Mouse (Mus musculus) kidney, postnatal 14 days (tissue): ENCODE measurements around the gene Cox6a1.
"Not testable (repeated sequence)": the region's sequence is repeated elsewhere in the genome, so short reads cannot be mapped to it uniquely, and the experiment has no call there.

Experiments
- DNase-seq: peaks from one replicate; pipeline ENCODE4 v3.0.0; 2022; ENCODE audit warnings: mixed read lengths

Gene Cox6a1

DNA sequence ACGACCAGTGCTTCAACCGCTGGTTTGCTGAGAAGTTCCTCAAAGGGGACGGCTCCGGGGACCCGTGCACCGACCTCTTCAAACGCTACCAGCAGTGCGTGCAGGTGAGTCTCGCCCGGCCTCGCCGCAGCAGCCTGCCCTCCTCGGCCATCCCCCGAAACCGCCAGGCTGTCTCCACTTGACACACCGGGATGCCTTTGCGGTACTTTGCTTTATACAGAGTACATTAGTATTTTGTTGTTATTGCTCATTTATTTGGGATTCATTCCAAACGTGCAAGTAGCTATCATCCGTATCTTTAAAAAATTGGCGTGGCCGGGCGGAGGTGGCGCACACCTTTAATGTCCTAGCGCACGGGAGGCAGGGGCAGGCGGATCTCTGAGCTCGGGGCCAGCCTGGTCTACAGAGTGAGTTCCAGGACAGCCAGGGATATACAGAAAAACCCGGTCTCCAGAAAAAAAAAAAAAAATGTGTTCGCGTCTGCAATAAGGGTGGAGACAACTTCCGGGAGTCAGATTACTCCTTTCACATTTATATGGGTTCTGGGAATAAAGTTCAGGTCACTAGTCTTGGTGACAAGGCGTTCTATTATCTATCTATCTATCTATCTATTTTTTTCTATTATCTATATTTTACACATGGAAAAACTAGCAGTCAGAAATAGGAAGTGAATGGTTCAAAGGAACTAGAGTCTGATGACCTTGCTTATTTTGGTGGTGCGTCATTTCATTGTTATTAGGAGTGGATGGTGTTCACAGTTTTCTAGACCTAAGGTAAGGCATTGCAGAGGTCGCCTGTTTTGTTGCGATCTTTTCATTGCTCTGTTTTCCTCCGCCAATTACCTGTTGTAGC is 7.2 kb downstream of the Cox6a1 start:
- no peak for DNase-seq

DNA sequence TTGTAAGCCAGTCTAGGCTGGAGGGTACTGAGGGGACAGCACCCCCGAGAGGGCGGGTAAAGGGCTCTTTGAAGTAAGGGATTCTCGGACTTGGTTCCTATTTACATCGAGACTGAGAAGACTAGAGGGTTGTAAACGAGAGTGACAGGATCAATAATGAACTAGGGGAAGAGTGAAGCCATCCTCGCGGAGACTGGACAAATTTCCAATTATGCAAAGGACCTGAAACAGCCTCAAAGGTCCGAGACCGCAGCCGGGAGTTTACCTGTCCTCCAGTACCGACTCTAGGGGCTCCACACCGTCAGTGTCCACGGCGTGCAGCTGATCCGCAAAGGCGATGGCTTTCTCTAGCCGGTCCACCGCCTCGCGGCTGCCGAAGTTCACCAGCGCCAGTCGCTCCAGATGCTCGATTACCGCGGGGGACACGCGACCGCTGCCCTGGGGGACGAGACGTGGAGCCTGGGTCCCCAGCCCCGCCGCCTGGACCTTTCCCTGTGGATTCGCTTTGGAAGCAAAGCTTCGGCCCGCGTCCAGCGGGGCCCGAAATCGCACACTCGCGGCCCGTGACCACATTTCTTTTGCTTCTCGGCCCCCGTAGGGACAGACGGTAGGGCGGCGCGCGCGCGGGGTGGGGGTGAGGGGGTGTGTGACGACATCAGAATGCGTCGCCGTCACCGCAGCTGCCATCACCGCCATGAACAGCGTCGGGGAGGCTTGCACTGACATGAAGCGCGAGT is 8.0 kb downstream of the Cox6a1 start, which contains the start of the genes Gatc and Triap1:
Gene Gatc, minus strand, starts transcription at position 602 of the 737 bp plus-strand sequence.
Gene Triap1, plus strand, starts transcription at position 649 of the 737 bp plus-strand sequence.
- DNase-seq: peak; percentile 92

DNA sequence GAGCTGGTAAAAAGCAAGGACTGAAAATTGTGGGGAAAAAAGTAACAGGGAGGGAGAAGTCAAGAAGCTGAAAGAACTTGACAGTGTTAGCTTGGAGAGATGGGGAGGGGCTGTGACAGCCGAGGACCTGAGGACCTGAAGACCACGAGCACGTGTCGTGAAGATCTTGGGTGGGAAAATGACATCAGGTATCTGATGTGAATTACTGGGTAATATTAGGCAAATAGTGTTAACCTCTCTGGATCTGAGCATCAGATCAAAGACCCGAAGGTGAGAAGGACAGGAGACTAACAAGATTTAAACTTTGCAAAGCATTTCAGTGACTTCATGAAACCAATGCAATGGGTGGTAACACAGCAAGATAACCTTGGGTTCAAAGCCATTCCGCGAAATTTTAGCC is 8.8 kb downstream of the Cox6a1 start:
- DNase-seq: no peak

DNA sequence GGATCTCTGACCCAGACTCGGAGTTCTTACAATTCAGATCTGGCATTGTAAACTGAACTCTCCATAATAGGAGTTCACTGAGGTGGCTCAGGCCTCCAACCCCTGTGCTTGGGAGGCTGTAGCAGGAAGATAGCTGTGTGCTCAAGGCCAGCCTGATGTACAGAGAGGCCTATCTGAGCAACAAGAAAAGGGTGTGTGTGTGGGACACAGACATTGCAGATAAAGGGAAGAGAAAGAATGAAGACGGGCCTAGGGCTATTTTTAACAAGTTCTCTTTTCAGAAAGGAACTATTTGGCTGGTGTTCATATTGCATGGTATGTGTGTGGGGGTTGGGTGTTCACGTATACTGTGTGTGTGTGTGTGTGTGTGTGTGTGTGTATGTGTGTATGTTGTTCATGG is 15.2 kb downstream of the Cox6a1 start:
- DNase-seq: no peak

DNA sequence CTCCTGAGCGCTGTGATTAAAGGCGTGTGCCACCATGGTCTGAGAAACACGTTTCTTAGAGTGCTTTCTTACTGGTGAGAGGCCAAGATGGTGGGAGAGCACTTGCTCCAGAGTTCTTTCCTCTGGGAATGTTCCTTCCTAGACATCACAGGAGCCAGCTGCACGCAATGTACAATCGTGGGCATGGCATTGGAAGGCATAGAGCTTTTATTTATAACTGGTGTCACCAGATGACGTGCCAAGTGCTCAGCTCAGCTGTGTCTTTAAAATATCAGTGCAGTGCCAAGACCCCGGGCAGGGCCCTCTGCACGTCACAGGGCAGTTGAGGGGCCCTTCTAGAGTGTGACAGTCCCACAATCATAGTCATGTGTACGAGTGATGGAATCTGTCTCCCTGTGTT is 17.8 kb downstream of the Cox6a1 start:
- DNase-seq: no peak

DNA sequence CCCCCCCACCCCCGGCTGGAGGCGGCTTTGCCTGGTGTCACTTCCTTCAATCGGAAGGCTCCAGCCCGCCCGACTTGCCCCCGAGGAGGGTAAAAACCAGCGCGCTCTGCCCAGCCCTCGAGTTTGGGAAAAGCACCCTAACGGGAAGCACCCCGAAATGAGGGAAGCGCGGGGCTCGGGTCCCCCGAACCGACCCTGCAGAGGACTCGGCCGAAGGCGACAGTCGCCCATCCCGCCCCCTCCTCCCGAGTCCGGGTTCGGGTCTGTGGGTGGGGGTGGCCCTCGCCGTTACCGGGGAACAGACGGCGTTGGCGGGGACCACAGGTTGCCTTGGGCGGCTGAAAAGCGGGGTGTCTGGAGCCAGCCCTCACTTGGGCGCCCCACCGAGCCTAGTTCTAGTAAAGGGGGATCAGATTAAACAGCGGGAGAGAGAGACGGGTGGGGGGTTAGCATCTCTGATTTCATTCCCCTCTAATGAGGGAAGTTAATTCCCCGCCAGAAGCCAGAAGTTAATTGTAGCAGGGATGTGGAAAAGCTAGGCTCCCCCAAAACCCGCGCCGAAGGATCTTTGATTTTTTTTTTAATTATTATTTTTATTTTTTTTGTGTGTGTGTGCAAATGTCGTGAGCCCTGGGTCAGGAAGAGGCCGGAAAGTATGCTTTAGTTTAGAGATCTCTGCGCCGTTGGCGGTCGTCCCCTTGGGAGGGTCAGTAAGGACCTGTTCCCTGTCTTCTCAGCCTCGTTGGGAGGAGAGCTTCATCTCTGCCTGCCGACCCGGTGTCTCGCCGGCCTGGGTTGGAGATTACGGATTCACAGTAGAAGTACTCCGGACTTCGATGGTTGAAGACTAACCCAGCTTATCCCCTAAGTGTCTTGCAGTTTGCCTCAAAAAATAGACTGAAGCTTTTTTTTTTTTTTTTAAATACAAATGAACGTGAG is 20.9 kb downstream of the Cox6a1 start:
- DNase-seq: peak; percentile 39

DNA sequence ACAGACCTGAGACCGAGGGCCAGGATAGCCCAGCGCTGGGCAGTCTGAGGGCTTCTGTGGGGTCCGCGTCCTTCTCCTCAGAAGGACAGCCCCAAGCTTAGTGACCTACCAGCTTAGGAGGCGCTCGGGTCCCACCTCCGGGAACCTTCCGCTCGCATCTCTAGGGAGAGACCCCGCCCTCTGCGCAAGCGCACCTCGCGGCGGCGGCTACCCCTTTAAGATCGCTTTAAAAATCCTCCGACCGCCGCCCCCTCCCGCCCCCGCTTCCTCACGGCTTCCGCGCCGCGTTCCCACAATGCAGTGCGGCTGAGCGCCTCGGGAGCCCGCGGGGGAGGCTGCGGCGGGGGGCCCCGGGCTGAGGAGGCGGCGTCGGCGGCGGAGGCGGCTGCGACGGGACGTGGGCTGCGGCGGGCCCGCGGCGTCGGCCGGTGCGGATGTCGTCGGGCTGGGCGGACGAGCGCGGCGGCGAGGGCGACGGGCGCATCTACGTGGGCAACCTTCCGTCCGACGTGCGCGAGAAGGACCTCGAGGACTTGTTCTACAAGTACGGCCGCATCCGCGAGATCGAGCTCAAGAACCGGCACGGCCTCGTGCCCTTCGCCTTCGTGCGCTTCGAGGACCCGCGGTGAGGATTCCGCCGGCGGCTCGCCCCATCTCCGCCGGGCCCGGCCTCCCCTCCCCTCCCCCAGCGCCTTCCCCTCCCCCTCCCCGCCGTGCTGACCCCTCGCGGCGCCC is 21.7 kb downstream of the Cox6a1 start, which contains the start of gene Srsf9:
Gene Srsf9, plus strand, starts transcription at position 303 of the 735 bp plus-strand sequence.
- peak; percentile 98 for DNase-seq

DNA sequence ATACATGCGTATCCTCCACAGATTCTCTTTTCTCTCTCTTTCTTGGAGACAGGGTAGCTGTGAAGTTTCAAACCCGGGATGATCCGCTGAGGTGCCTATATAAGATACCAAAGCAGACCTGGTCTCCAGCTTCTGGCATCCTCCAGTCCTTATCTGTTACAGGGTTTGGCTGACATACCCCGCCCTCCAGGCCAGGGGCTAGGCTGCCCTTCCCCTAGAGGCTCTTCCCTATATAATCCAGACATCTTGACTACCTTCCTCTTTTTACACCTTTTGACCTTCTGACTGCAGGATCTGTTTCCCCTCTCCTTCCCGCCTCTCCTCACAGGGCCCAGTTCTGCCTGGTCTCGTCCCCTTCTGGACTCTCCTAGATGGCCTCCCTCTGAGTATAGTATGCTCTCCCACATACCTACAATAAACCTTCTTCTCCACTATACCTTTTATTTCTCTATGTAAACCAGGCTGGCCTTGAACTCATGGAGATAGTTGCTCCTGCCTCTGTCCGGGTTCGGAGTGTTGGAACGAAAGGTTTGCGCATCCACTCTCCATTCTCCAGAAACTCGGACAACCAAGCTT is 22.4 kb downstream of the Cox6a1 start:
- DNase-seq: no peak

DNA sequence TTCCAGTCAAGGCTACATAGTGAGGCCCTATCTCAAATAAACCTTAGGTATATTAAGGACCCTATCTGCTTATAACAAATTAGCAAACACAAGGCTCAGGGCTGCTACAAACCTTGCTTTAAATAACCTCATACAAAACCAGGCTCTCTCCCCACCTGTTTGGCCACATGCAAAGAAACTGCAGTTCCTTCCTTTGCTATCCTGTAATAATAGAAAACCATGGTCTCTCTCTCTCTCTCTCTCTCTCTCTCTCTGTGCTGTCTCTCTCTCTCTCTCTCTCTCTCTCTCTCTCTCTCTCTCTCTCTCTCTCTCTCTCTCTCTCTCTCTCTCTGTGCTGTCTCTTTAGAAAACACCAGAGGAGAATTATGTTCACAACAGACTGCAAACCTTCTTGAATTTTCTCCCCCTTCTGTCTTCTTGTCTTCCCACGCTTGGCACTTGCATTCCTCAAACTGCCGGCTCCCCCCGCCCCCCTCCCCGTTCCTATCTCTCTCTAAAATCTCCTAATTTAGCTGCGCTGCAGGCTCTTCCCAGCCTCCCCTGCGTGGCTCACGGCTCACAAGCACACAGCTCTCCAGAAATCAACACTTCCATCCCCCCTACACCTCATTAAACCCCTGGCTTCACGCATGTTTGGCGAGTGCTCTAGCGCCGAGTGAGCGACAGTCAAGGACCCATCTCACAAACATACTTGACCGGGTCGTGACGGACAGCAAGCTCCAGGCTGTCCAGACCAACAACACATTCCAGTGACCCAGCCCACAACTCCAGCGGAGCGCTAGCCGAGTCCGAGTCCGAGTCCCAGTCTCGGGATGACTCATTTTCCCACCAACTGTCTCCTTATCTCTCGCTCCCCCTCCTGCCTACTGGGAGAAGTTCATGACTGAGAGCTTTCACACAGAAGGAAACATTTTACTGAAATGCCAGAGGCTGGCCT is 29.5 kb downstream of the Cox6a1 start:
- peak; percentile 86 for DNase-seq

DNA sequence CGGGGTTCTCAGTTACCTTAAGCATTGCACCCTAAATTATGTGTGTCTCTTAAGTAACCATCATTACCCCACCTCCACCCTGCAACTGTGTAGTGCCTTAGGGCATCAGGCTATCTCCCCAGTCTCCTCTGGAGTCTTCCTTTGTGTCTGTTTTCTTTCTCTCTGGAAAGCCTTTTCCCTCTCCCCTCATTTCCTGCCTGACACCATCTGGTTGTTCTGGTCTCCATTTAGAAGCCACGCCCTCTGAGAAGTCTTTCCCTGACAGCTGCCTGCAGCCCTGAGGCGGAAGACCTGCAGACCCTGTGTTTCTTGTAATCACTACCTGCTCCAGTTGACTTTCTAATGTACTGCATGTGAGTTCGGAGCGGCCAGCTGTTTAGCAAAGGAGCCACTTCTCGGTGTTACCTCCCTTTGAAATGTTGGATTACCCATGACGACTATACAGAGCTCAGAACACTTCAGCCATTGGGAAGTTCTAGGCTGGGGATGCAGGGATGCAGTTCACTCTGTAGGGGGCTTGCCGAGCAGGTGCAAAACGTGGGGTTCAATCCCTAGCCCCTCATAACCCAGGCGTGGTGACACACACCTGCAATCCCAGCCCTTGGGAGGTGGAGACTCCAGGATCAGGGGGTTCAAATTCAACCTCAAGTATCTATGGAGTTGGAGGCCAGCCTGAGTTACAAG is 31.0 kb downstream of the Cox6a1 start:
- DNase-seq: peak; percentile 27

DNA sequence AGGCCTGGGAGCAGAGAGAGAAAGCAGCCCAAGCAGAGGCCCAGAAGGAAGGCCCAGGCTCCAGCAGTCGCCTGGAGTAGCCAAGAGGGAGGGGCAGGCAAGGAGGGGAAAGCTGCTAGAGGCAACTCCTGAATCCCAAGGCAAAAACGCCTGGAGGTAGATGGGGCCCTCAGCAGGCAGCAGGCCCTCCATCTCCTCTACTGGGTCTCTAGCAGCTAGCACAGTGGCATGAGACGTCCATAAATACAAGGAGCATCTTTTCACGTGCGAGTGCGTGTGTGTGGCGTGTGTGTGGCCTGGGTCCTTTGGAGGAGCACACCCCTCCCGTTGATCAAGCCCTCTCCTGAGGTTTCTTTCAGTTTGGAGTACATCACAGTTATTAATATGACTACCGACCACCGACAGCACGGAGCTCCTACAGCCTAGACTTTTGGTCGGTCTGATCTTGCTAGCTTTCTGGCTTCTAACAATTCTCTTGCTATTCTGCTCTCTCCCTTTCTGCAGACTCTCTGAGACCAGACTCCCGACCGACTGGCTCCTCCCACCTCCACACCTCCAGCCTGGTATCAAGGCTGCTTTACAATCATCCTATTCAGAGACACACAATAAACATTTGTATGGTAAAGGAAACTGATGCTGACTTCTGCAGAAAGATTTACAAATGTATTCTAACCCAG is 31.7 kb downstream of the Cox6a1 start:
- no peak for DNase-seq

DNA sequence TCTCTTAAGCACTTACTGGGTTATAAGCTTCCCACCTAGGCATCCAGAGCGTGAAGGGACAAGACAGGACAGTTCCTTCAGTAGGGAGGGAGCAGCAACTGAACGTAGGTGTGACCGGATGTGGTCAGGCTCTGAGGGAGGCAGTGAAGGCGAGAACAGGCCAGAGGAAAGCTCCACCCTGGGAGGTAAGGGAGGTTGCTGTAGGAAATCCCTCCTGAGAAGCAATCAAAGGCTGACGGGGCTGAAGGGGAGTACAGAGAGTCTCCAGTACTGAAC is 35.2 kb downstream of the Cox6a1 start:
- no peak for DNase-seq

DNA sequence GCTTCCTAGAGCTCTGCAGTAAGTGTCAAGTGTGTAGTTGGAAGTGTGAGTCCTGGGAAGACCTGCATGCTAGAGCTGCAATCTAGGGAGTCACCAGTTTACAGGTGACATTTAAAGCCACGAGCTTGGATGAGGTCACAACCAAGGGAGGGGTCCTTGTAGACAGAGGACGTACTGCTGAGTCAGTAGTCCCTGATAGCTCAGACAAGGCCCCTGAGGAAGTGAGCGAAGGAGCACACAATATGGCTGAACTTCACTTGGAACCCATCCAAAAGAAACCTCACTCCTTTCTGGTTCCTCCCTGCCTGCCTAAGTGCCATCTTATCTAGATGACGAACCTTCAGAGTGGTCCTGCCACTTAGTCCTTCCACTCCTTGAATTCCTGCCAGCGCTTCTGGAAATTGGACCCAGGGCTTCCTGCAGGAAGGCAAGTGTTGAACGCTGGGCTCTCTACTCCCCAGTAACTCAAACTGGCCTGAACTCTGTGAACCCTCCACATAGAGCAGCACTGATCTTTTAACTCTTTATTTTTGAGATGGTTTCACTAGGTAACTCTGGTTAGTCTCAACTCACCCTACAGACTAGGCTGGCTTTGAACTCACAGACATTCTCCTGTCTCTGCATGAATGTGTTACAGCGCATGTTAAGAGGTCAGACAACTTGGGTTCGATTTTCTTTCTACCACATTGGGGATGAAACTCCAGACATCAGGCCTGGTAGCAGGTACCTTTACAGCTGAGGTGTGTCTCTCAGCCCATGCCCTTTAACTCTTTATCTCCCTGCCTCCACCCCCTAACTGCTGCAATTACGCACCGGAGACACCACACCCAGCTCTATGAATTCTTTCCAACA is 35.7 kb downstream of the Cox6a1 start:
- DNase-seq: no peak

DNA sequence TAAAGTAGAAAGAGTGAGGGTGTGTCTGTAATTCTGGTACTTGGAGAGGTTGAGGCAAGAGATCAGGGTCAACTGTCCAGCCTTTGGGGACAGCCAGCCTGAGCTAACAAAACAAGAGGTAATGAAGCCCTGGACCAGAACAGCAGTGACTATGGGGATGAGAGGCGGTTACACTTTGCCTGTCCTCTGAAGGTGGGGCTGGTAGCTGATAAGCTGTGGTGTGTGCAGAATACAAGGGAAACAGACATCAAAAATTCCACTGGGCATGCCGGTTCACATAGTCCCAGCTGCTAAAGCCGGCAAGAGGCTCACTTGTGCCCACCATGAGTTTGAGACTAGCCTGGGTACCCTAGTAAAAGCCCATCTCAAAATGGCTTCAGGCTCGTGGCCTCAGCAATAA is 36.4 kb downstream of the Cox6a1 start:
- DNase-seq: no peak

DNA sequence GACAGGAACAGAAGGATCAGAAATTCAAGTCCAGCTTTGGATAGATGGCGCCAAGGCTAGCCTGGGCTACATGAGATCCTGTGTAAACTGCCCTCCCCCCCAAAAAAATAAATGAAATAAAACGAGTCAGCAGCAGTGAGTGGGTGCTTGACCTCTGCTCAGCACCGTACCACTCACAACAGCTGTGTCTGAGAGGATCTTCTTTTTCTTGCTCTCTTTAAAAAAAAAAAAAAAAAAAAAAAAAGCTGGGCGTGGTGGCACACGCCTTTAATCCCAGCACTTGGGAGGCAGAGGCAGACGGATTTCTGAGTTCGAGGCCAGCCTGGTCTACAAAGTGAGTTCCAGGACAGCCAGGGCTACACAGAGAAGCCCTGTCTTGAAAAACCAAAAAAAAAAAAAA is 46.6 kb downstream of the Cox6a1 start:
- DNase-seq: not testable (repeated sequence)

DNA sequence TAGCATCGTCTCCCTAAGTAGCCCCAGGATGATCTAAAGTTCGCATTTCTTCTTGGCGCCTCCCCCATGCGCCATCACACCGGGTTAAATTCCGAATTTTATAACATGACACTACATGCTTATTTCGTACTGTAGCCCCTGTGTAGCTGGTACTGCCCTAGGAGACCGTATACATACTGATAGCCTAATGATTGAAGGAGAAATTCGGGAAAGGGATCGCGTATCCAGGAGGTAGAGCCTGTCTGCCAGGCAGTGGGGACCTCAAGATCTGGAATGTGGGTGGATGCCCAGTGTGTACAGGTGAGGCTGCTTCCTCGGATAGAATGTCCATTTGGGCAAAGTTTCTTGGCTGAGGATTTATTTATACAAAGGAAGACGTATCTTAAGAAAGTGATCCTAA is 47.2 kb downstream of the Cox6a1 start:
- DNase-seq: no peak

DNA sequence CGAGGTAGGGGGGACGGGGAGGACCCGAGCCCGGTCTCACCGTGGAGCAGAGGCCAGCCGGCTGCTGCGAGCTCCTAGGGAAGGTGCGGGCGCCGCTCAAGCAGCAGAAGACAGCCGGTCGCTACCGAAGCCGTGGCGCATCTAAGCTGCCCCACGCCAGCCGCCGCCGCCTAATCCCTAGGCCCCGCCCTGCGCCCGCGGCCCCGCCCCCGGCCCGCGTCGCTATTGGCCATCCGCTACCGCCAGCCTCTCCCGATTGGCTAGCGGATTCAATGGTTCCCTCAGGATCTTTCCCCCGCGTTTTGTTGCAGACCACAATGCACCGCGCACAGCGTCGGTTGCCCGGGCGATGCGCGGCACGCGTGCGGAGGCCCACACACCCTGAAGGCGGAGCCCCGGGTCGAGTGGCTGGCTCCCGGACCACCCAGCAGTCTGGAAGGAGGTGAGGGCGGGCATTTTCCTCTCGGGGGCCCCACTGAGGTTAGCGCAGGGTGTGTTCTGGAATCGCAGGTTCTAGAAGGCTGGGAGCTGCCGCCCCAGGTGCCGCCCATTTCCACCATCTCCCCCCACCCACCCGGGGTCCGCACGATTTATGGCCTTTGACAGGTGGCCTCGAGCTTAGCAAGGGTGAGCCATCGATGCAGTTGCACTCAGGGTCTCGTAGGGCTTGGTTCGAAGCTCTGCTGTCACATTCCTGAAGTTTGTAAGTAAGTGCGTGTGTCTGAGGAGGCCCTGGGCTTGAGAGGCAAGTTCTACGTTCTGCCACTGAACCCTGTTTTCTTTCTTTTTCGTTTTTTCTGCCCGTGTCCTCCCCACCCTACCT is 47.8 kb downstream of the Cox6a1 start, which contains the start of gene Dynll1:
Gene Dynll1, minus strand, starts transcription at position 208 of the 823 bp plus-strand sequence.
- DNase-seq: peak; percentile 100
